Mouse (Mus musculus): ENCODE measurements around the gene Psmg1. TPM values are rescaled to one million over a fixed set of nuclear protein-coding genes. Genes with fewer than 3 reads are reported as not detected.

Psmg1 gene
- polyA plus RNA-seq (2017; shearing (Covaris generic)) = 24.2 TPM

GRCm38 (mm10) chr16:95990462-95991121, at the start of gene Psmg1:
TSS of gene Psmg1 (minus strand) at chr16:95990960.

Other genes with a start within 250 kb of the Psmg1 start
- 57.9 TPM for gene Brwd1, start 91.6 kb upstream of the Psmg1 start, polyA plus RNA-seq (2017; shearing (Covaris generic))
- gene Hmgn1, start 136.8 kb upstream of the Psmg1 start, polyA plus RNA-seq (2017; shearing (Covaris generic)) = 77.1 TPM
- gene Wrb, start 154.4 kb upstream of the Psmg1 start, polyA plus RNA-seq (2017; shearing (Covaris generic)) = 9.7 TPM
- gene Lca5l, start 201.3 kb upstream of the Psmg1 start, polyA plus RNA-seq (2017; shearing (Covaris generic)) = 0.12 TPM
- gene Sh3bgr, start 209.5 kb upstream of the Psmg1 start, polyA plus RNA-seq (2017; shearing (Covaris generic)) = not detected
- 1.7 TPM for gene B3galt5, start 244.8 kb upstream of the Psmg1 start, polyA plus RNA-seq (2017; shearing (Covaris generic))